Mouse (Mus musculus): Measurements from ENCODE around the gene Tuba1b. TPM values are rescaled to one million over a fixed set of nuclear protein-coding genes. Genes with fewer than 3 reads are reported as not detected.
"Not testable (repeated sequence)": the region's sequence is repeated elsewhere in the genome, so short reads cannot be mapped to it uniquely, and the experiment has no call there.

Tuba1b gene
- polyA plus RNA-seq, 1 experiment from 2014 or later = 1,504 TPM

- 89% methylated on average over 9 of the region's 9 CpGs for WGBS
- H3K27ac ChIP-seq (ENCODE audit: low read length) = no peak overlapping the region
- no peak overlapping the region for H3K4me2 ChIP-seq (ENCODE audit: low read depth, low read length)
- ATAC-seq (replicated peaks; ENCODE audit: extremely low read depth, insufficient read depth, low FRiP score) = no peak
- H3K9me3 ChIP-seq (replicated peaks; ENCODE audit: control insufficient read depth, low read length) = no peaks in the 10 kb centered on the region
- peaks cover 30% of the 10 kb centered on the region for H3K4me1 ChIP-seq (ENCODE audit: control insufficient read depth, insufficient read depth, low read length)
- no peaks in the 10 kb centered on the region for H3K27me3 ChIP-seq (ENCODE audit: control insufficient read depth, insufficient read depth, low read length)
- no peak overlapping the region for H3K9ac ChIP-seq (ENCODE audit: low read length)
- H3K4me3 ChIP-seq (ENCODE audit: low read length) = no peak overlapping the region
- no peaks in the 10 kb centered on the region for H3K36me3 ChIP-seq (ENCODE audit: control insufficient read depth, insufficient read depth)
Measured at GRCm38 (mm10) chr15:98973015-98973614, 38.8 kb upstream of the Tuba1b start.

- WGBS = 63% methylated on average over 15 of the region's 15 CpGs
- not testable (repeated sequence) for H3K27ac ChIP-seq (ENCODE audit: low read length); H3K9me3 ChIP-seq (replicated peaks; ENCODE audit: control insufficient read depth, low read length); H3K36me3 ChIP-seq (ENCODE audit: control insufficient read depth, insufficient read depth); ATAC-seq (replicated peaks; ENCODE audit: extremely low read depth, insufficient read depth, low FRiP score); H3K4me2 ChIP-seq (ENCODE audit: low read depth, low read length); H3K4me3 ChIP-seq (ENCODE audit: low read length); H3K27me3 ChIP-seq (ENCODE audit: control insufficient read depth, insufficient read depth, low read length); H3K9ac ChIP-seq (ENCODE audit: low read length)
- H3K4me1 ChIP-seq (ENCODE audit: control insufficient read depth, insufficient read depth, low read length) = peaks cover 17% of the 10 kb centered on the region
Measured at GRCm38 (mm10) chr15:98971576-98972320, 37.4 kb upstream of the Tuba1b start.

- H3K36me3 ChIP-seq (ENCODE audit: control insufficient read depth, insufficient read depth) = no peaks in the 10 kb centered on the region
- H3K9me3 ChIP-seq (replicated peaks; ENCODE audit: control insufficient read depth, low read length) = no peaks in the 10 kb centered on the region
- H3K4me1 ChIP-seq (ENCODE audit: control insufficient read depth, insufficient read depth, low read length) = peaks cover 15% of the 10 kb centered on the region
- ATAC-seq (replicated peaks; ENCODE audit: extremely low read depth, insufficient read depth, low FRiP score) = no peak
- 41% methylated on average over 4 of the region's 4 CpGs for WGBS
- no peaks in the 10 kb centered on the region for H3K27me3 ChIP-seq (ENCODE audit: control insufficient read depth, insufficient read depth, low read length)
- H3K4me3 ChIP-seq (ENCODE audit: low read length) = no peak overlapping the region
- H3K27ac ChIP-seq (ENCODE audit: low read length) = no peak overlapping the region
- H3K9ac ChIP-seq (ENCODE audit: low read length) = no peak overlapping the region
- no peak overlapping the region for H3K4me2 ChIP-seq (ENCODE audit: low read depth, low read length)
Measured at GRCm38 (mm10) chr15:98971111-98971510, 36.7 kb upstream of the Tuba1b start.

DNA sequence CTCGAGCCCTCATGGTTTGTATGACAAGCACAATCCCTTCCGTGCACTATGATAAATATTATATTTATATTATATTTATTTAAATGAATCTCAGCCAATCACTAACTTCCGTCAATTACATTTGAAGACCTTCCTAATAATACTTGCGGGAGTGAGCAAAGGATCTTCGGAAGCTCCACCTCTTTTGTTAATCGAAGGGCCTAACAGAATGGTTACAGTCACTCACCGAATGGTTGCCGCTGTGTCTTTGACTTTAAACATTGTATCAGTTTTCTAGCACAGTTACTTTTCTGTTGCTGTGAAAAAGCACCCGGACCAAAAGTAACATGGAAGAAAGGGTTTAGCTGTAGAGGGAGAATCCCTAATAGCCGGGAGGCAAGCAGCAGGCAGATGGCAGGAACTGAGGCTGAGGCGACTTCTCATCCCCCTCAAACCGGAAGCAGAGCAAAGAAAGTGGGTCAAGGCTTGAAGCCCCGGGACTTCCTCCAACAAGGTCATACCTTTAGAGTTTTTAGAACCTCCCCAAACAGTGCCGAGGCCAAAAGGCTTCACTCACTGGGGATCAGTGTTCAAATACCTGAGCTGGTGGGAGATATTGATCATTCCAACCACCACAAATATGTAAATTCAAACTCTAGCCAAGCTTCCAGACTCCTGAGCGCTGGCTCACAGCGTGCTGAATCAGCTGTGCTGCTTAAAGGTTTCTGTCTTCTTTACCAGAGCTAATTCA is 35.2 kb upstream of the Tuba1b start:
- 31% methylated on average over 16 of the region's 16 CpGs for WGBS
- ATAC-seq (replicated peaks; ENCODE audit: extremely low read depth, insufficient read depth, low FRiP score) = no peak; the same call in 1 of the 2 replicates
- peak overlapping the region; percentile 34 for H3K9ac ChIP-seq (ENCODE audit: low read length)

GRCm38 (mm10) chr15:98968701-98969371 is 34.5 kb upstream of the Tuba1b start:
- H3K27ac ChIP-seq (ENCODE audit: low read length) = peak overlapping the region; percentile 50

More for the DNA sequence above, 35.2 kb upstream of the Tuba1b start:
- H3K4me2 ChIP-seq (ENCODE audit: low read depth, low read length) = peak overlapping the region; percentile 36
- no peak overlapping the region for H3K4me3 ChIP-seq (ENCODE audit: low read length)
- no peaks in the 10 kb centered on the region for H3K9me3 ChIP-seq (replicated peaks; ENCODE audit: control insufficient read depth, low read length)
- peaks cover 15% of the 10 kb centered on the region for H3K4me1 ChIP-seq (ENCODE audit: control insufficient read depth, insufficient read depth, low read length)
- no peaks in the 10 kb centered on the region for H3K27me3 ChIP-seq (ENCODE audit: control insufficient read depth, insufficient read depth, low read length)
- H3K27ac ChIP-seq (ENCODE audit: low read length) = peak overlapping the region; percentile 44
- H3K36me3 ChIP-seq (ENCODE audit: control insufficient read depth, insufficient read depth) = no peaks in the 10 kb centered on the region

DNA sequence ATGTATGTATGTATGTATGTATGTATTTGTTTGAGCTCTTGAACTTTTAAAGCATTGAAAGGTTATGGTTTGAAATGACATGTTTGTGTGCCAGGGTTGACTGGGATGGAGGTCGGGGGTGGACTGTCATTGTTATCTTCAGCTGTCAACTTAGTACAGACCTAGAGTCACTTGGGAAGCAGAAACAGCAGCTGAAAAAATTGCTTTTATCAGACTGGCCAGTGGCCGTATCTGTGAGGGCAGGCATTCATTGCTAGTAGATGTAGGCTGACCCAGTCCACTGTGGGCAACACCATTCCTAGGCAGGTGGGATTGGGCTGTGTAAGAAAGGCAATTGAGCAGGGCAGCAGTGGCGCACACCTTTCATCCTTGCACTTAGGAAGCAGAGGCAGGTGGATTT is 25.2 kb upstream of the Tuba1b start:
- H3K4me3 ChIP-seq (ENCODE audit: low read length) = no peak overlapping the region
- no peak overlapping the region for H3K9ac ChIP-seq (ENCODE audit: low read length)
- H3K27ac ChIP-seq (ENCODE audit: low read length) = no peak overlapping the region
- no peaks in the 10 kb centered on the region for H3K9me3 ChIP-seq (replicated peaks; ENCODE audit: control insufficient read depth, low read length)
- no peaks in the 10 kb centered on the region for H3K27me3 ChIP-seq (ENCODE audit: control insufficient read depth, insufficient read depth, low read length)
- H3K4me2 ChIP-seq (ENCODE audit: low read depth, low read length) = no peak overlapping the region
- WGBS = 52% methylated on average over 3 of the region's 3 CpGs
- no peaks in the 10 kb centered on the region for H3K36me3 ChIP-seq (ENCODE audit: control insufficient read depth, insufficient read depth)
- ATAC-seq (replicated peaks; ENCODE audit: extremely low read depth, insufficient read depth, low FRiP score) = no peak
- no peaks in the 10 kb centered on the region for H3K4me1 ChIP-seq (ENCODE audit: control insufficient read depth, insufficient read depth, low read length)

More at GRCm38 (mm10) chr15:98968701-98969371, 34.5 kb upstream of the Tuba1b start:
- no peaks in the 10 kb centered on the region for H3K36me3 ChIP-seq (ENCODE audit: control insufficient read depth, insufficient read depth)
- H3K9me3 ChIP-seq (replicated peaks; ENCODE audit: control insufficient read depth, low read length) = no peaks in the 10 kb centered on the region
- WGBS = 17% methylated on average over 12 of the region's 12 CpGs
- H3K9ac ChIP-seq (ENCODE audit: low read length) = peak overlapping the region; percentile 34
- peak overlapping the region; percentile 36 for H3K4me2 ChIP-seq (ENCODE audit: low read depth, low read length)
- H3K27me3 ChIP-seq (ENCODE audit: control insufficient read depth, insufficient read depth, low read length) = no peaks in the 10 kb centered on the region
- peaks cover 15% of the 10 kb centered on the region for H3K4me1 ChIP-seq (ENCODE audit: control insufficient read depth, insufficient read depth, low read length)
- 0 out of 2 replicates have a peak, but pooled peaks have one; percentile 26 for ATAC-seq (replicated peaks; ENCODE audit: extremely low read depth, insufficient read depth, low FRiP score)
- no peak overlapping the region for H3K4me3 ChIP-seq (ENCODE audit: low read length)

- H3K4me1 ChIP-seq (ENCODE audit: control insufficient read depth, insufficient read depth, low read length) = no peaks in the 10 kb centered on the region
- H3K9me3 ChIP-seq (replicated peaks; ENCODE audit: control insufficient read depth, low read length) = no peaks in the 10 kb centered on the region
- no peak overlapping the region for H3K4me2 ChIP-seq (ENCODE audit: low read depth, low read length)
- 91% methylated on average over 4 of the region's 4 CpGs for WGBS
- H3K27me3 ChIP-seq (ENCODE audit: control insufficient read depth, insufficient read depth, low read length) = no peaks in the 10 kb centered on the region
- ATAC-seq (replicated peaks; ENCODE audit: extremely low read depth, insufficient read depth, low FRiP score) = no peak
- no peak overlapping the region for H3K9ac ChIP-seq (ENCODE audit: low read length)
- no peak overlapping the region for H3K27ac ChIP-seq (ENCODE audit: low read length)
- H3K4me3 ChIP-seq (ENCODE audit: low read length) = no peak overlapping the region
- no peaks in the 10 kb centered on the region for H3K36me3 ChIP-seq (ENCODE audit: control insufficient read depth, insufficient read depth)
Measured at GRCm38 (mm10) chr15:98958901-98959420, 24.6 kb upstream of the Tuba1b start.

- WGBS = 72% methylated on average over 5 of the region's 5 CpGs
- H3K27me3 ChIP-seq (ENCODE audit: control insufficient read depth, insufficient read depth, low read length) = no peaks in the 10 kb centered on the region
- H3K4me3 ChIP-seq (ENCODE audit: low read length) = no peak overlapping the region
- no peak overlapping the region for H3K4me2 ChIP-seq (ENCODE audit: low read depth, low read length)
- H3K9me3 ChIP-seq (replicated peaks; ENCODE audit: control insufficient read depth, low read length) = no peaks in the 10 kb centered on the region
- no peak overlapping the region for H3K27ac ChIP-seq (ENCODE audit: low read length)
- no peaks in the 10 kb centered on the region for H3K36me3 ChIP-seq (ENCODE audit: control insufficient read depth, insufficient read depth)
- no peak overlapping the region for H3K9ac ChIP-seq (ENCODE audit: low read length)
- no peaks in the 10 kb centered on the region for H3K4me1 ChIP-seq (ENCODE audit: control insufficient read depth, insufficient read depth, low read length)
- no peak for ATAC-seq (replicated peaks; ENCODE audit: extremely low read depth, insufficient read depth, low FRiP score)
Measured at GRCm38 (mm10) chr15:98957475-98957874, 23.1 kb upstream of the Tuba1b start.

All from heart, embryonic 16.5 days (tissue).